Mouse (Mus musculus) liver, adult 2 months (tissue): ENCODE measurements at regions not wholly inside any gene's neighbourhood (a gene's known extent, or its start where the extent isn't known, plus 50 kb on each side); places are given as distances from the start of the nearest gene placed in this dataset.

Source experiments
- DNase-seq: peaks from one replicate; pipeline ENCODE4 v3.0.0-alpha.2; 2011; ENCODE audit warnings: low read depth, low spot score; ENCODE audit errors: extremely low read depth
- H3K27ac ChIP-seq: fragments of 200-500 bp; replicated peaks from 2 replicates; pipeline ENCODE4 v1.5.1; 2012; ENCODE audit warnings: low read depth, mild to moderate bottlenecking, control low read depth, inconsistent platforms, low read length; ENCODE audit not compliant: insufficient read depth
- H3K27me3 ChIP-seq: fragments of 200-500 bp; 2 replicates; pipeline ENCODE4 v1.6.1; 2012; ENCODE audit warnings: mild to moderate bottlenecking, moderate library complexity, low read length, inconsistent platforms; ENCODE audit not compliant: control insufficient read depth, insufficient read depth
- H3K36me3 ChIP-seq: fragments of 200-500 bp; 2 replicates; pipeline ENCODE4 v1.6.1; 2012; ENCODE audit warnings: low read length, inconsistent platforms; ENCODE audit not compliant: control insufficient read depth, insufficient read depth
- H3K4me1 ChIP-seq: fragments of 200-500 bp; 2 replicates; pipeline ENCODE4 v1.6.1; 2011; ENCODE audit warnings: low read length; ENCODE audit not compliant: control insufficient read depth, insufficient read depth
- H3K4me3 ChIP-seq: fragments of 200-500 bp; 2 replicates; pipeline ENCODE4 v1.5.1; 2011; ENCODE audit warnings: low read depth, mild to moderate bottlenecking, control low read depth, low read length, moderate library complexity; ENCODE audit not compliant: insufficient read depth
- H3K79me2 ChIP-seq: fragments of 200-500 bp; 2 replicates; pipeline ENCODE4 v1.6.1; 2012; ENCODE audit warnings: inconsistent platforms, mild to moderate bottlenecking, low read length, moderate library complexity; ENCODE audit not compliant: control insufficient read depth, insufficient read depth
- H3K9ac ChIP-seq: fragments of 200-500 bp; 2 replicates; pipeline ENCODE4 v1.6.1; 2012; ENCODE audit warnings: low read depth, mild to moderate bottlenecking, control low read depth, inconsistent platforms, low read length
- CTCF ChIP-seq: fragments of 200-500 bp; IDR thresholded peaks from 2 replicates; pipeline ENCODE4 v1.5.1; 2011; ENCODE audit warnings: low read depth, low read length, control low read depth
- POLR2A ChIP-seq: fragments of 200-500 bp; IDR thresholded peaks from 2 replicates; pipeline ENCODE4 v1.6.1; 2011; ENCODE audit warnings: low read length, control low read depth; ENCODE audit not compliant: insufficient read depth; ENCODE audit errors: extremely low read depth
- WGBS: fragments of 180-500 bp; shearing (Covaris S2); methylation state at CpG from one replicate; pipeline ENCODE4 v1.1.7; 2018; 5-methylcytosine and 5-hydroxymethylcytosine counted together

- 90% methylated on average over 8 of the region's 8 CpGs for WGBS
- TF ChIP-seq CTCF (no peak), POLR2A (no peak)
- no peaks in the 10 kb centered on the region for H3K27me3 ChIP-seq
- H3K27ac ChIP-seq, result no peak overlapping the region
- H3K4me3 ChIP-seq, result no peak overlapping the region
- no peaks in the 10 kb centered on the region for H3K79me2 ChIP-seq
- no peaks in the 10 kb centered on the region for H3K4me1 ChIP-seq
- DNase-seq, result no peak
- H3K36me3 ChIP-seq, result no peaks in the 10 kb centered on the region
- no peak overlapping the region for H3K9ac ChIP-seq
Observed at GRCm38 (mm10) chr14:67626181-67626580, 1617.2 kb upstream of the Gulo start.

DNA sequence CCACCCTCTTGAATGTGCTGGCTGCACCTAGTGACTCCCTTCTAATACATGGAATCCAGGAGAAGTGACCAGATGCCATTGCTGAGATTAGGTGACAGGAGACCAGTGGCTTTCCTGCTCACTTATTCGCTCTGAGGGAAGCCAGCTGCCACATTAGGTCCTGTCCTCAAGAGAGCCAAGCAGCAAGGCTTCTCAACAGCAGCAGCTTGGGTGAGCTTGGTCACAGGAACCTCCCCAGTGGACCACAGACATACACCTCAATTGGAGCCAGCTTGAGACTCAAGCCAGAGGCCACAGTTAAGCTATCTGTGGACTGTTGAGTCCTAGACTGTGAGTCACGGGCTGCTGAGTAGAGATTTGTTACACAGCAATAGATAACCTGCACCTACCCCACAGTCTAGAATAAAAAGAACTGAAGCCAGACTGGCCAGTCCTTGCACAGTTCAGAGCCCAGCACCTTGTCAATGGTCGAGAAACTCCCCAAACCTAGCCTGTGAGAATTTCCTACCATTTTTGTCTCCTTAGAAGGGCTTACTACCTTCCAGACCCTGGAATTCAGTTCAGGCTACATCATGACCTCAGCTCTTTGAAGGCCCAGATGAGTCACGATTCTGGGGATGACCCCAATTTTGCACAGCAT is 1615.0 kb upstream of the Gulo start:
- no peaks in the 10 kb centered on the region for H3K79me2 ChIP-seq
- H3K4me3 ChIP-seq, result no peak overlapping the region
- TF ChIP-seq CTCF, result no peak
- no peak for TF ChIP-seq POLR2A
- 73% methylated on average over 4 of the region's 4 CpGs for WGBS
- no peak for DNase-seq
- H3K27ac ChIP-seq, result no peak overlapping the region
- H3K9ac ChIP-seq, result no peak overlapping the region
- no peaks in the 10 kb centered on the region for H3K36me3 ChIP-seq
- H3K27me3 ChIP-seq, result no peaks in the 10 kb centered on the region
- no peaks in the 10 kb centered on the region for H3K4me1 ChIP-seq

- no peak overlapping the region for H3K27ac ChIP-seq
- H3K36me3 ChIP-seq, result no peaks in the 10 kb centered on the region
- WGBS, result 78% methylated on average over 6 of the region's 6 CpGs
- H3K4me3 ChIP-seq, result no peak overlapping the region
- H3K79me2 ChIP-seq, result no peaks in the 10 kb centered on the region
- no peak for TF ChIP-seq CTCF
- no peak for TF ChIP-seq POLR2A
- no peaks in the 10 kb centered on the region for H3K27me3 ChIP-seq
- no peaks in the 10 kb centered on the region for H3K4me1 ChIP-seq
- H3K9ac ChIP-seq, result no peak overlapping the region
- no peak for DNase-seq
Observed at GRCm38 (mm10) chr14:67622911-67623310, 1613.9 kb upstream of the Gulo start.

DNA sequence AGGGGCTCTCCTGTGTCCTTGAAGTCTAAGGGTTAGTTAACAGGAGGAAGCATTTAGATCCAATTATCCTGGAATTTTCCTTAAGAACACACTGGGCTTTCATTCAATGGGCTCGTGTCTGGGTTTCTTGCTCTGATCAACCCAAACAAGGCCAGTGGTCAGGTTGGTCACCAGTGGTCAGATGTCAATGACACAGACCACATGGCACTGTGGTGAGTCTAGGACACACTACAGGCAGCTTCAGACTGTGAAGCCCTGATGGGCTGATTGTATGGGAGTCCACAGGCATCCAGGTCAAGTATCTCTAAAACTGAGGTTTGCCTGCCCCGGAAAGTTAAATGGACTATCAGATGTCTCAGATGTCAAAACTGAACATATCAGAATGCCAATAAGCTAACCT is 1612.5 kb upstream of the Gulo start:
- Histone ChIP-seq H3K27me3 (no peaks in the 10 kb centered on the region), H3K9ac (no peak overlapping the region), H3K27ac (no peak overlapping the region), H3K4me1 (no peaks in the 10 kb centered on the region), H3K4me3 (no peak overlapping the region), H3K79me2 (no peaks in the 10 kb centered on the region), H3K36me3 (no peaks in the 10 kb centered on the region)
- no peak for DNase-seq
- TF ChIP-seq POLR2A, result no peak
- TF ChIP-seq CTCF, result no peak
- WGBS, result 63% methylated on average over 2 of the region's 2 CpGs

DNA sequence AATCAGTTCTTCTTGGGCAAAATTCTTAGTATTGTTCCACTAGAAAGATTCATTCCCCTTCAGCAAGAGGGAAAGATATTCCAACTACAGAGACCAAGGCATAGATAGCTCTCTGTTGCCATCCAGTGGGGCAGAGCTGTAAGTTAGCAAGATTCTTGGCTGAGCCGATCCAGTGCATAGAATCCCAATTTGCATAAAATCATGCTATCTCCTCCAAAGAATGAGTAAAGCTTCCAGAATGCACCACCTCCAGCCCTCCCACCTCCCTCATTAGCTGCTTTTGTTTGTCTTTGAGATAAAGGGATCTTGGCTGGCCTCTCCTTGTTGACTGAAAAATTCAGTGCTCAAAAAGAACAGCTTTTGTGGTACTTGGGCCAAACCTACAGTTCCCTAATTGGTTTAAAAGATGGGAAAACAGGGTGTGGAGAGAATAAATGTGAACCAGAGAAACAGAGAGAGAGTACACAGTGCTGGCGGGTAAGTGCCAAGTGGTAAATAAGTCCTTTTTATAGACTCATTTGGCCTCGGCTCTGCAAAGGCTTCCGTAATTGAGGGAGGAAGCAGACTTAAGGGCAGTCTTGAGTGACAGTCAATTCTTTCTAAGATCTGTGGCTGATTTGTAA is 1612.0 kb upstream of the Gulo start:
- WGBS, result 32% methylated on average over 4 of the region's 4 CpGs
- TF ChIP-seq POLR2A, result no peak
- TF ChIP-seq CTCF, result peak; percentile 55

GRCm38 (mm10) chr14:67619571-67619970 is 1610.6 kb upstream of the Gulo start:
- H3K79me2 ChIP-seq, result no peaks in the 10 kb centered on the region
- DNase-seq, result no peak
- WGBS, result 60% methylated on average over 4 of the region's 4 CpGs
- no peaks in the 10 kb centered on the region for H3K27me3 ChIP-seq
- H3K27ac ChIP-seq, result no peak overlapping the region
- TF ChIP-seq CTCF (no peak), POLR2A (no peak)
- no peaks in the 10 kb centered on the region for H3K4me1 ChIP-seq
- H3K4me3 ChIP-seq, result no peak overlapping the region
- H3K9ac ChIP-seq, result no peak overlapping the region
- H3K36me3 ChIP-seq, result no peaks in the 10 kb centered on the region

More for the DNA sequence above, 1612.0 kb upstream of the Gulo start:
- no peak overlapping the region for H3K27ac ChIP-seq
- no peaks in the 10 kb centered on the region for H3K36me3 ChIP-seq
- no peaks in the 10 kb centered on the region for H3K4me1 ChIP-seq
- no peak overlapping the region for H3K9ac ChIP-seq
- no peaks in the 10 kb centered on the region for H3K79me2 ChIP-seq
- peak; percentile 23 for DNase-seq
- H3K4me3 ChIP-seq, result no peak overlapping the region
- no peaks in the 10 kb centered on the region for H3K27me3 ChIP-seq
